Mouse (Mus musculus): ENCODE data around the gene Cmtm1. TPM values are rescaled to one million over a fixed set of nuclear protein-coding genes. Genes with fewer than 3 reads are reported as not detected.

Cmtm1 gene
- polyA plus RNA-seq, 1 experiment = 14.7 TPM

DNA sequence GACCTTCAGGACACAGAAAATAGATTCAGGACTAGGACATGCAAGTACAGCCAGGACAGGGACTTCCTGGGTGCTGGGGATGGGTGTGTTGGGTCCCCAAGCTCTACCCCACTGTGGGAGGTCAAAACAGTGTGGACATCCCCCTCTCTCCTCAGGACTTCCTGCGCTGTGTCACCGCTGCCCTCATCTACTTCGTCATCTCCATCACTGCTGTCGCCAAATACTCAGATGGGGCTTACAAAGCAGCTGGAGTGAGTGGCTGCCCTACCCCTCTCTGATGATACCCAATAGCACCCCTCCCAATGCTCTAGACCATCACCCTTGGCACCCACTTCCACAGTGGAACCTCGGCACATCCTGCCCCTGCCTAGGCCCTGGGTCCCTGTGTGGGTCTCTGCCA, 34.7 kb upstream of the Cmtm1 start:
- Histone ChIP-seq H3K27me3 (ENCODE audit: control insufficient read depth, insufficient read depth, low read length) (no peaks in the 10 kb centered on the region), H3K27ac (ENCODE audit: control insufficient read depth, insufficient read depth, low read depth, low read length) (no peak overlapping the region), H3K4me3 (ENCODE audit: control insufficient read depth, low read depth, low read length) (no peak overlapping the region), H3K36me3 (ENCODE audit: control insufficient read depth, insufficient read depth, low read length) (no peaks in the 10 kb centered on the region), H3K4me1 (ENCODE audit: control insufficient read depth, insufficient read depth, low read length) (peaks cover 18% of the 10 kb centered on the region)
- TF ChIP-seq CTCF (IDR thresholded peaks at IDR 0.05; ENCODE audit: control insufficient read depth, insufficient read depth, insufficient replicate concordance, low read depth, low read length) (no peak), POLR2A (IDR thresholded peaks at IDR 0.05; ENCODE audit: control insufficient read depth, low read depth, low read length) (no peak)

DNA sequence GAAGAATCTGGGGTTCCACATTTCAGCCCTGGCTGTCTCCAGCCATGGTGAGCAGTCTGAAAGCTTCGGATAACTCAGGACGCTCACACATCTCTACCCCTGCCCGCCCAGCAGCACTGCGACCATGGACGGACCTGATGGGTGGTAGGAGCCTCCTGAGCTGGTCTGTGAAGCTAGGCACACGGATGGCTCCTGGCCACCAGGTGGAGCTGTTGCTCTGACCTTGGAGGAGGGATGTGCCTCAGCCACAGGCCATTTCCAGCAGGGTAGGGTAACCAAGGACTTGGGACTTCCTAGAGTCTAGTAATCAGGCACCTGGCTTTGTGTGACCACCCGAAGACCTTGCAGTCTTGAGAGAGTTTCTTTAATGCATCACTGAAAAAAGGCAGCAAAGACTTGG, 34.0 kb upstream of the Cmtm1 start:
- Histone ChIP-seq H3K36me3 (ENCODE audit: control insufficient read depth, insufficient read depth, low read length) (no peaks in the 10 kb centered on the region), H3K27ac (ENCODE audit: control insufficient read depth, insufficient read depth, low read depth, low read length) (no peak overlapping the region), H3K4me1 (ENCODE audit: control insufficient read depth, insufficient read depth, low read length) (peaks cover 18% of the 10 kb centered on the region), H3K27me3 (ENCODE audit: control insufficient read depth, insufficient read depth, low read length) (no peaks in the 10 kb centered on the region), H3K4me3 (ENCODE audit: control insufficient read depth, low read depth, low read length) (no peak overlapping the region)
- TF ChIP-seq CTCF (IDR thresholded peaks at IDR 0.05; ENCODE audit: control insufficient read depth, insufficient read depth, insufficient replicate concordance, low read depth, low read length) (peak; percentile 94; the same call in 1 of the 2 replicates), POLR2A (IDR thresholded peaks at IDR 0.05; ENCODE audit: control insufficient read depth, low read depth, low read length) (no peak)

DNA sequence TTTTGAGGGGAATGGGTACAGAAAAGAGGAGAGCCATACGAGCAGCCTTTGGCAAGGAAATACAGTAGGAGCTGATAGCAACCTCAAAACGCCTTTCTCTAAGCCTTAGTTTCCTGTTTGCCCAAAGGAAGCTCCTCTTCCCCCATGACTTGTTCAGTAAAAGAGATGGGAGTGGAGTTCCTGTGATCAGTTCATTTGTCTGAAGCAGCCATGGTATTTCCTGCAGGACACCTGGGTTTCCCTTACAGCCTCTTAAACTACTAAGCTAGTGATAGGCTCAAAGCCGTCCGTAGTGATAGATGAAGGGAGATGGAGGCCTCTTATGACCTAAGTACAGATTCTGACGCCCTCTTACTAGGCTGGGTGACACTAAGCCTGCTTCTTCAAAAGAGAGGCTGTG, 32.5 kb upstream of the Cmtm1 start:
- Histone ChIP-seq H3K27me3 (ENCODE audit: control insufficient read depth, insufficient read depth, low read length) (no peaks in the 10 kb centered on the region), H3K4me3 (ENCODE audit: control insufficient read depth, low read depth, low read length) (no peak overlapping the region), H3K27ac (ENCODE audit: control insufficient read depth, insufficient read depth, low read depth, low read length) (no peak overlapping the region), H3K36me3 (ENCODE audit: control insufficient read depth, insufficient read depth, low read length) (no peaks in the 10 kb centered on the region), H3K4me1 (ENCODE audit: control insufficient read depth, insufficient read depth, low read length) (peaks cover 18% of the 10 kb centered on the region)
- TF ChIP-seq POLR2A (IDR thresholded peaks at IDR 0.05; ENCODE audit: control insufficient read depth, low read depth, low read length) (no peak), CTCF (IDR thresholded peaks at IDR 0.05; ENCODE audit: control insufficient read depth, insufficient read depth, insufficient replicate concordance, low read depth, low read length) (no peak)

DNA sequence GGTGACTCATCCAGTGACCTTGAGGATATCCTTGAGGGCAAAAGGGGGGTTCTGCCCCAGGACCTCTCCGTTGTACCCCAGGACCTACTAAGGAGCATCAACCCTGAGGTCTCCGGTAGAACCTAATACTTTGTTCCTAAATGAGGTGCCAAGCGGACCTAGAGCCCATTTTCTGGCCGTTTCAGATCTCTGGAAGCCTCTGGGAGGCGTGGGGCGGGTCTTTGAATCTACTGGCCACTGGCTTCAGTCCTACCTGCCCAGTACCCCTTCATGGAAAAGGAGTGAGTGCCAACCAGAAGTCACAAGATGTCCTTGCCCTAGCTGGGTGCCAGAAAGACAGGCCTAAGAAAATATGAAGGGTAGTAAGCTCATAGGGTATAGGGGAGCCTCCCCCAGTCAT, 31.7 kb upstream of the Cmtm1 start:
- peak overlapping the region; percentile 8; the same call in 1 of the 2 replicates for H3K27ac ChIP-seq (ENCODE audit: control insufficient read depth, insufficient read depth, low read depth, low read length)

DNA sequence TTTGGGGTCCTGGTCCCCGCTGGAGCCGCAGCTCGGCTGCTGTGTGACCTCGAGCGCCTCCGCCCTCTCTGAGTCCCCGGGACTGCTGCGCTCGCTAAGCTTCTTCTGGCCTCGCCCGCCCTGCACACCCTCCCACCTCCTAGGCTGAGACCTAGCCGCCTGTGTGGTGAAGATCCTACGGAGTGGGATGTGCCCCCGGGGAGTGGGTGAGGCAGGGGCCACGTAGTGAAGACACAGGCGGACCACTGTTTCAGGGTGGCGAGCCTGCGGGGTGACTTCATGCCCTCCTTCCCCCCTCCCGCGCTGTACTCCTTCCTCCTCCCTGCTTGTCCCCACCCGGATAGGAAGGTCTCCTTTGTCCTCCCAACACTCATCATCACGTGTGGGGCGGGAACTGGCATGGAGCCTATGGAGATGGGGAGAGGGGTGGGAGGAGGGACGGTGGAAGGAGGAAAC, 31.2 kb upstream of the Cmtm1 start:
- peaks cover 13% of the 10 kb centered on the region for H3K4me1 ChIP-seq (ENCODE audit: control insufficient read depth, insufficient read depth, low read length)
- peak overlapping the region; percentile 8 for H3K27ac ChIP-seq (ENCODE audit: control insufficient read depth, insufficient read depth, low read depth, low read length)
- TF ChIP-seq POLR2A (IDR thresholded peaks at IDR 0.05; ENCODE audit: control insufficient read depth, low read depth, low read length) (no peak), CTCF (IDR thresholded peaks at IDR 0.05; ENCODE audit: control insufficient read depth, insufficient read depth, insufficient replicate concordance, low read depth, low read length) (no peak)
- H3K27me3 ChIP-seq (ENCODE audit: control insufficient read depth, insufficient read depth, low read length) = no peaks in the 10 kb centered on the region
- no peaks in the 10 kb centered on the region for H3K36me3 ChIP-seq (ENCODE audit: control insufficient read depth, insufficient read depth, low read length)
- H3K4me3 ChIP-seq (ENCODE audit: control insufficient read depth, low read depth, low read length) = peak overlapping the region; percentile 73

More for the DNA sequence above, 31.7 kb upstream of the Cmtm1 start:
- Histone ChIP-seq H3K4me3 (ENCODE audit: control insufficient read depth, low read depth, low read length) (no peak overlapping the region; the same call in 1 of the 2 replicates), H3K27me3 (ENCODE audit: control insufficient read depth, insufficient read depth, low read length) (no peaks in the 10 kb centered on the region), H3K4me1 (ENCODE audit: control insufficient read depth, insufficient read depth, low read length) (peaks cover 15% of the 10 kb centered on the region), H3K36me3 (ENCODE audit: control insufficient read depth, insufficient read depth, low read length) (no peaks in the 10 kb centered on the region)
- TF ChIP-seq POLR2A (IDR thresholded peaks at IDR 0.05; ENCODE audit: control insufficient read depth, low read depth, low read length) = no peak
- TF ChIP-seq CTCF (IDR thresholded peaks at IDR 0.05; ENCODE audit: control insufficient read depth, insufficient read depth, insufficient replicate concordance, low read depth, low read length) = no peak

DNA sequence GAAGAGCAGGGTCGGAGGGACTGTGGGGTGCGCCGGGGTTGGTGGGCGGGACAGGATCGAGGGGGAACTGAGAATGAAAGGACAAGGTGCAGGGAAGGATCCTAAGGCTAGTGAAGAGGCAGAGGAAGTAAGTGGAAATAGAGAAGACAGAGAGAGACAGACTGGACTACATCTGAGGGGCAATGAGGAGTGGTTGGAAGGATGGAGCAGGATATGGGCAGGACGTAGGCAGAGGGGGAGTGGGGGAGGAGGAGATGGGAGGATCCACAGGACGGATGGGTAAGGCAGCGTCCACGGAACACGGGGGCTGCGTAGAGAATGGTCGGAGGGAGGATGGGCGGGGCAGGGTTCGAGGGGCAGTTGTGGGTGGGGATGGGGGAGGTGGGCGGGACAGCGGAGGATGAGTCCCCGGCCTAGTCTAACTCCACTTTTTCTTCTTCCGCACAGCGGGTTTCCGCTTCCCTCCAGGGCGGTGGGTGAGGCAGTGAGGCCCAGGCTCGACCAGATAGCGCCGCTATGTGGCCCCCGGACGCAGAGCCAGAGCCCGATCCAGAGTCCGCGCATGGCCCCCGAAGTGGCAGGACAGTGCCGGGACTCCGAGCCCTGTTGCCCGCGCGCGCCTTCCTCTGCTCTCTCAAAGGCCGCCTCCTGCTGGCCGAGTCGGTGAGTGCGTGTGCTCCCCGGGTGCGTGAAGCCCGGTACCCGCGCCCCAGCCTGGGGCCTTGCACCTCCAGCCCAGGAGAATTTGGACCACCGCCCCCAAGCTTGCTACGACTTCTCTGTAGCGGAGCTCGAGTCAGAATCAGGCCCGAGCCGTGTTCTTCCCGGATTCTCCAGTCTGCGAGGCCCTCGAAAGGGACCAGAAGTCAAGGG, 30.5 kb upstream of the Cmtm1 start:
- Histone ChIP-seq H3K27me3 (ENCODE audit: control insufficient read depth, insufficient read depth, low read length) (no peaks in the 10 kb centered on the region), H3K27ac (ENCODE audit: control insufficient read depth, insufficient read depth, low read depth, low read length) (peak overlapping the region; percentile 8), H3K4me3 (ENCODE audit: control insufficient read depth, low read depth, low read length) (peak overlapping the region; percentile 73), H3K4me1 (ENCODE audit: control insufficient read depth, insufficient read depth, low read length) (peaks cover 13% of the 10 kb centered on the region), H3K36me3 (ENCODE audit: control insufficient read depth, insufficient read depth, low read length) (no peaks in the 10 kb centered on the region)
- TF ChIP-seq CTCF (IDR thresholded peaks at IDR 0.05; ENCODE audit: control insufficient read depth, insufficient read depth, insufficient replicate concordance, low read depth, low read length) (peak; percentile 28; the same call in 1 of the 2 replicates), POLR2A (IDR thresholded peaks at IDR 0.05; ENCODE audit: control insufficient read depth, low read depth, low read length) (peak; percentile 42; the same call in 1 of the 2 replicates)

DNA sequence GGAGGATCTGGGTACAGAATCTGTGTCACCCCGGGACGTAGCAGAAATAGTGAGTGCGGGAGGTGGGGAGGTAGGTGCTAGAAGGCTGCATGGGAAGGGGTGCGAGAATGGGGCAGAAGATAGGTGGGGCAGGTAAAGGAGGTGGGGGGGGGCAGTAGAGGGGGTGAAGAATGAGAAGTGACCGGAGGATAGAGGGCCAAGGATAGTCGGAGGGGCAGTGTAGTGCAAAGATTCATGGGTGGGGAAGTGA, 30.0 kb upstream of the Cmtm1 start:
- no peaks in the 10 kb centered on the region for H3K36me3 ChIP-seq (ENCODE audit: control insufficient read depth, insufficient read depth, low read length)
- peak overlapping the region; percentile 73 for H3K4me3 ChIP-seq (ENCODE audit: control insufficient read depth, low read depth, low read length)
- TF ChIP-seq CTCF (IDR thresholded peaks at IDR 0.05; ENCODE audit: control insufficient read depth, insufficient read depth, insufficient replicate concordance, low read depth, low read length) = no peak
- H3K27me3 ChIP-seq (ENCODE audit: control insufficient read depth, insufficient read depth, low read length) = no peaks in the 10 kb centered on the region
- H3K4me1 ChIP-seq (ENCODE audit: control insufficient read depth, insufficient read depth, low read length) = peaks cover 13% of the 10 kb centered on the region
- no peak overlapping the region for H3K27ac ChIP-seq (ENCODE audit: control insufficient read depth, insufficient read depth, low read depth, low read length)
